Mouse (Mus musculus) spleen, adult 2 months (tissue): ENCODE measurements around the gene Atp7b. TPM values are rescaled to one million over a fixed set of nuclear protein-coding genes. Genes with fewer than 3 reads are reported as not detected.

Experiments
- DNase-seq, 2 experiments: peaks; one replicate each; pipeline versions ENCODE4 v3.0.0 to v3.0.0-alpha.2; 2012 to 2021; ENCODE audit warnings: low spot score in 2 of 2, low read depth in 1 of 2
- H3K27ac ChIP-seq: fragments of 200-500 bp; 2 replicates; pipeline ENCODE4 v1.5.1; 2012; ENCODE audit warnings: low read length, inconsistent platforms; ENCODE audit not compliant: insufficient read depth
- H3K27me3 ChIP-seq: fragments of 200-500 bp; 2 replicates; pipeline ENCODE4 v1.6.1; 2012; ENCODE audit warnings: mild to moderate bottlenecking, moderate library complexity, low read length, inconsistent platforms; ENCODE audit not compliant: control insufficient read depth, insufficient read depth
- H3K36me3 ChIP-seq: fragments of 200-500 bp; 2 replicates; pipeline ENCODE4 v1.6.1; 2012; ENCODE audit warnings: mild to moderate bottlenecking, low read length, inconsistent platforms; ENCODE audit not compliant: control insufficient read depth, insufficient read depth
- H3K4me1 ChIP-seq: fragments of 200-500 bp; 2 replicates; pipeline ENCODE4 v1.6.1; 2011; ENCODE audit warnings: inconsistent platforms; ENCODE audit not compliant: control insufficient read depth, insufficient read depth, insufficient read length
- H3K4me3 ChIP-seq: fragments of 200-500 bp; 2 replicates; pipeline ENCODE4 v1.5.1; 2011; ENCODE audit warnings: mild to moderate bottlenecking, inconsistent platforms; ENCODE audit not compliant: insufficient read depth, insufficient read length; ENCODE audit errors: extremely low read depth
- CTCF ChIP-seq: fragments of 200-500 bp; IDR thresholded peaks from 2 replicates; pipeline ENCODE4 v1.5.1; 2011; ENCODE audit warnings: mild to moderate bottlenecking, inconsistent platforms; ENCODE audit not compliant: insufficient read depth, insufficient read length, insufficient replicate concordance; ENCODE audit errors: extremely low read depth
- POLR2A ChIP-seq: fragments of 200-500 bp; IDR thresholded peaks from 2 replicates; pipeline ENCODE4 v1.6.1; 2011; ENCODE audit warnings: low read depth, low read length, inconsistent platforms
- WGBS: fragments of 180-500 bp; shearing (Covaris S2); methylation state at CpG from one replicate; pipeline ENCODE4 v1.1.7; 2018; 5-methylcytosine and 5-hydroxymethylcytosine counted together
- polyA plus RNA-seq: library from polyadenylated mRNA; depleted of rRNA; stranded (reverse); fragments of >200 nt; gene quantifications from 2 replicates; pipeline ENCODE4 v1.2.3, GENCODE M21; 2012

Atp7b gene
- polyA plus RNA-seq, 1 experiment, result 1.1 TPM

- TF ChIP-seq CTCF (no peak), POLR2A (no peak)
- no peak overlapping the region for H3K27ac ChIP-seq
- peaks cover 4% of the 10 kb centered on the region; the same call in 1 of the 2 replicates for H3K27me3 ChIP-seq
- no peak for DNase-seq
- no peaks in the 10 kb centered on the region for H3K4me1 ChIP-seq
- peaks cover 2% of the 10 kb centered on the region; the same call in 1 of the 2 replicates for H3K36me3 ChIP-seq
- no peak overlapping the region for H3K4me3 ChIP-seq
- WGBS, result 39% methylated on average over 11 of the region's 11 CpGs
These were observed 859 bp downstream of the Atp7b start for GRCm38 (mm10) chr8:22059153-22059738.

GRCm38 (mm10) chr8:22058368-22058767 lies 1.7 kb downstream of the Atp7b start:
- TF ChIP-seq POLR2A (no peak), CTCF (no peak)
- WGBS, result 70% methylated on average over 9 of the region's 9 CpGs
- H3K4me3 ChIP-seq, result no peak overlapping the region
- H3K36me3 ChIP-seq, result peaks cover 2% of the 10 kb centered on the region; the same call in 1 of the 2 replicates
- no peak for DNase-seq
- no peaks in the 10 kb centered on the region for H3K4me1 ChIP-seq
- H3K27ac ChIP-seq, result no peak overlapping the region
- peaks cover 4% of the 10 kb centered on the region; the same call in 1 of the 2 replicates for H3K27me3 ChIP-seq

GRCm38 (mm10) chr8:22056850-22057249 lies 3.3 kb downstream of the Atp7b start:
- no peak for DNase-seq
- H3K36me3 ChIP-seq, result no peaks in the 10 kb centered on the region
- H3K27ac ChIP-seq, result no peak overlapping the region
- no peak overlapping the region for H3K4me3 ChIP-seq
- TF ChIP-seq POLR2A (no peak), CTCF (no peak)
- no peaks in the 10 kb centered on the region for H3K4me1 ChIP-seq
- peaks cover 4% of the 10 kb centered on the region; the same call in 1 of the 2 replicates for H3K27me3 ChIP-seq
- WGBS, result 72% methylated on average over 3 of the region's 3 CpGs

- no peak for DNase-seq
- peaks cover 4% of the 10 kb centered on the region; the same call in 1 of the 2 replicates for H3K27me3 ChIP-seq
These were observed 4.6 kb downstream of the Atp7b start for GRCm38 (mm10) chr8:22055492-22055877.

GRCm38 (mm10) chr8:22054674-22055491 lies 5.2 kb downstream of the Atp7b start:
- no peak overlapping the region for H3K27ac ChIP-seq
- DNase-seq, result no peak
- 74% methylated on average over 12 of the region's 12 CpGs for WGBS

More at GRCm38 (mm10) chr8:22055492-22055877, 4.6 kb downstream of the Atp7b start:
- Histone ChIP-seq H3K36me3 (no peaks in the 10 kb centered on the region), H3K4me1 (no peaks in the 10 kb centered on the region), H3K4me3 (no peak overlapping the region), H3K27ac (no peak overlapping the region)
- WGBS, result 85% methylated on average over 2 of the region's 2 CpGs
- no peak for TF ChIP-seq CTCF
- TF ChIP-seq POLR2A, result no peak

GRCm38 (mm10) chr8:22047699-22048464 lies 12.2 kb downstream of the Atp7b start:
- WGBS, result 82% methylated on average over 2 of the region's 2 CpGs
- Histone ChIP-seq H3K4me3 (no peak overlapping the region), H3K27ac (no peak overlapping the region), H3K27me3 (no peaks in the 10 kb centered on the region), H3K4me1 (no peaks in the 10 kb centered on the region), H3K36me3 (no peaks in the 10 kb centered on the region)
- peak in 1 of 2 experiments; percentile 30 for DNase-seq
- TF ChIP-seq CTCF, result peak; percentile 46; the same call in 1 of the 2 replicates
- no peak for TF ChIP-seq POLR2A

More at GRCm38 (mm10) chr8:22054674-22055491, 5.2 kb downstream of the Atp7b start:
- H3K27me3 ChIP-seq, result peaks cover 1% of the 10 kb centered on the region; the same call in 1 of the 2 replicates
- TF ChIP-seq CTCF, result no peak
- TF ChIP-seq POLR2A, result no peak
- H3K36me3 ChIP-seq, result no peaks in the 10 kb centered on the region
- no peaks in the 10 kb centered on the region for H3K4me1 ChIP-seq
- no peak overlapping the region for H3K4me3 ChIP-seq
